Mouse (Mus musculus): Measurements from ENCODE around the gene Ikzf5. TPM values are rescaled to one million over a fixed set of nuclear protein-coding genes. Genes with fewer than 3 reads are reported as not detected.
"Not testable (repeated sequence)": the region's sequence is repeated elsewhere in the genome, so short reads cannot be mapped to it uniquely, and the experiment has no call there.

Ikzf5 gene
- polyA plus RNA-seq, 1 experiment from 2014 or later = 20.5 TPM

DNA sequence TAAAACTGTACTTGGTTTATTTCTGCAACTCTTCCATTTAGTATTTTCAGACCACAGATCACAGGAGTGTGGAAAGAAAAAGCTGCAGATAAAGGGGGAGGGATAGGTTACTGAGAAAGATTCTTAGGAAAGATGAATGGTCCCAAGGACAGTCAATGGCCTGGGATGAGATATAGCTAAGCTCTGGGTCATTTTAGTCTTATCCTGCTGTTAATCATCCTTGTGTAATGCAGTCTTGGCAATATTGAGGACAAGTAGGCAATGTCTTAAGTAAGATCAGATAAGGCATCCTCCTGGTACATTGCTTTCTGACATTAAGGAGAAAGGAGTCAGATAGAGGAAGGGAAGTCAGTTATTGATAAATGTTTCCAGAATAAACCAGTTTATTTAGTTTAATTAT lies 7.3 kb upstream of the Ikzf5 start:
- Histone ChIP-seq H3K36me3 (ENCODE audit: insufficient read depth) (0 out of 2 replicates have a peak, but pooled peaks cover 5% of the 10 kb centered on the region), H3K27me3 (ENCODE audit: insufficient read depth, low read length) (no peaks in the 10 kb centered on the region), H3K4me2 (no peak overlapping the region), H3K4me1 (ENCODE audit: insufficient read depth) (no peaks in the 10 kb centered on the region), H3K9ac (no peak overlapping the region), H3K9me3 (ENCODE audit: low read depth, low read length) (no peaks in the 10 kb centered on the region), H3K4me3 (ENCODE audit: low read depth, low read length) (no peak overlapping the region), H3K27ac (ENCODE audit: low read depth) (no peak overlapping the region)
- no peak for DNase-seq
- no peak for ATAC-seq (ENCODE audit: insufficient read depth)
- TF ChIP-seq CTCF (IDR thresholded peaks at IDR 0.05; ENCODE audit: low read depth) = no peak

DNA sequence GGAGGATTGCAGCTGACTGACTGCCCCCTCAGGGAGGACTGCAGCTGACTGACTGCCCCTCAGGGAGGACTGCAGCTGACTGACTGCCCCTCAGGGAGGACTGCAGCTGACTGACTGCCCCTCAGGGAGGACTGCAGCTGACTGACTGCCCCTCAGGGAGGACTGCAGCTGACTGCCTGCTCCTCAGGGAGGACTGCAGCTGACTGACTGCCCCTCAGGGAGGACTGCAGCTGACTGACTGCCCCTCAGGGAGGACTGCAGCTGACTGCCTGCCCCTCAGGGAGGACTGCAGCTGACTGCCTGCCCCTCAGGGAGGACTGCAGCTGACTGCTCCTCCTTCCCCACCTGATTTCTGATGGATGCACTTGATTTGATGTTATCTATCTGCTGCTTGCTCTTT lies 6.4 kb upstream of the Ikzf5 start:
- H3K4me1 ChIP-seq (ENCODE audit: insufficient read depth); DNase-seq; ATAC-seq (ENCODE audit: insufficient read depth); H3K36me3 ChIP-seq (ENCODE audit: insufficient read depth); H3K4me2 ChIP-seq; H3K9me3 ChIP-seq (ENCODE audit: low read depth, low read length); H3K27ac ChIP-seq (ENCODE audit: low read depth); H3K9ac ChIP-seq; H3K4me3 ChIP-seq (ENCODE audit: low read depth, low read length); H3K27me3 ChIP-seq (ENCODE audit: insufficient read depth, low read length): not testable (repeated sequence)

DNA sequence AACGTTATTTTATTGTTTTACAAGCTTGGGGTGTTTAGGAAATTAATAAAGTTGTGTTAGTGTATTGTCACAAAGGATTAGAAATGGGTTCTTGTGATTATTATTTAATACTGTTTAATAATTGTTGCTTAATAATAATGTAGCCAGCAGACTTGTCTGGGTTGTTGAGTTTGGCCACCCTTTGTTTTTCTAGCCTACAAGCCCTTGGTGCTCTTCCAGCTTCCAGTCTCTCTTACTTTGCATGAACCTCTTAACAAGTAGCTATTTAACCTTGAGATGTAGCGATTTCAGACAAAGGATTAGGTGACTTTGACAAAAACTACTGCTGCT lies 1.6 kb upstream of the Ikzf5 start:
- Histone ChIP-seq H3K4me3 (ENCODE audit: low read depth, low read length) (peak overlapping the region; percentile 92), H3K4me1 (ENCODE audit: insufficient read depth) (no peaks in the 10 kb centered on the region), H3K9me3 (ENCODE audit: low read depth, low read length) (no peaks in the 10 kb centered on the region), H3K9ac (no peak overlapping the region; the same call in 1 of the 2 replicates), H3K4me2 (peak overlapping the region; percentile 90), H3K36me3 (ENCODE audit: insufficient read depth) (no peaks in the 10 kb centered on the region), H3K27ac (ENCODE audit: low read depth) (peak overlapping the region; percentile 92), H3K27me3 (ENCODE audit: insufficient read depth, low read length) (no peaks in the 10 kb centered on the region)
- peak; percentile 58 for DNase-seq
- ATAC-seq (ENCODE audit: insufficient read depth) = no peak
- WGBS = 27% methylated on average over 2 of the region's 2 CpGs
- TF ChIP-seq CTCF (IDR thresholded peaks at IDR 0.05; ENCODE audit: low read depth) = no peak

DNA sequence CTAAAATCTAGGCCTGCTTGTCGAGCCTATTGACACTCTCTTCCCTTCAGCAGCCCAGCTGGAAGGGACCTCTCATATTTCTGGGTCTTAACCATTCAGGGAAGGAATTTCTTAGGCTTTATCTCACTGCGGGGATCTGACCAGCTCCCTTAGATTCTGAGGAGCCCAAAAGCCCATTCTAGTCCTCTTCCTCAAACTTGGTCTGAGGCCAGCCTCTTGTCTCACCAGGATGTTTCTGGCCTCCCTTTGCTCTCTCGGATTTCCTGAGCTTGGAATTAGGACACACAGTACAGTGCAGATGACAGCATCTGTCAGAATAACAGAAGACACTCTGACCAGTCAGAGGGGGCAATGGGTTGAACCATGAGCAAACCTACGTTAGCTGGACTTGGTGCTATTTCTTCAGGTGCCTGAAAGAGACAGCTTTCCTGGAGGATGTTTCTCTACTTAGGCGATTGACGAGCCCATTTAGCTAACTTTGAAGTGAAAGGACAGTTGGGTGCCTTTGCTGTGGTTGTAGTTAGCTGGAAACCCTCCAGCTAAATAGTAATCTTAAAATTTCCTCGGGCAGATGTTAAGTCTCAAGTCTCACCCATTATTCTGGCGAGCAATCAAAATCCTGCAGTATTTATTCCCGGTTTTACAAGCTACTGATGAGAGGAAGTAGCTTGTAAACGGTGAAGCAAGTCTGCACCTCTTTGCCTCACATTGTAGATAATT lies 1.1 kb upstream of the Ikzf5 start:
- Histone ChIP-seq H3K9me3 (ENCODE audit: low read depth, low read length) (no peaks in the 10 kb centered on the region), H3K4me3 (ENCODE audit: low read depth, low read length) (peak overlapping the region; percentile 92), H3K4me1 (ENCODE audit: insufficient read depth) (no peaks in the 10 kb centered on the region), H3K27ac (ENCODE audit: low read depth) (peak overlapping the region; percentile 92), H3K36me3 (ENCODE audit: insufficient read depth) (no peaks in the 10 kb centered on the region), H3K4me2 (peak overlapping the region; percentile 90), H3K9ac (peak overlapping the region; percentile 91), H3K27me3 (ENCODE audit: insufficient read depth, low read length) (no peaks in the 10 kb centered on the region)
- DNase-seq (peak; percentile 95), ATAC-seq (ENCODE audit: insufficient read depth) (peak; percentile 45)
- WGBS = 21% methylated on average over 10 of the region's 10 CpGs
- TF ChIP-seq CTCF (IDR thresholded peaks at IDR 0.05; ENCODE audit: low read depth) = no peak

DNA sequence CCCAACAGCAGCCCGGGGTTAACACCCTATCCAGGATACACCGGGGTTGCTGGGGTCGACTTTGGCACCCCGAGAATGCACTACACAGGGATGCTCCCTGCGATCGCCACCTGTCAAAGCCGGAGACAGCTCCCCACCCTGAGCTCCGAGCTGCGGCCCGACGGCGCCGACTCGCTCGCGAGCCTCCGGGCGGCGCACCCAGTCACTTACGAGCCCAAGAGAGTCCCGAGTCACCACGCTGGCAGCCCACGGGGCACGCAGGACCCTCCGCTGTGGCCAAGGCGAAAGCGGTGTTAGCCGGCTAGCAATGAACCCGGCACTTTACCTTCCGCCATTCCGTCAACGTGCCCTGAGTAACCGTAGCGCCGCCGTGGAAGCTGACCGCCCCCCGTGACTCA lies 334 bp downstream of the Ikzf5 start:
- H3K27me3 ChIP-seq (ENCODE audit: insufficient read depth, low read length) = no peaks in the 10 kb centered on the region
- no peaks in the 10 kb centered on the region for H3K36me3 ChIP-seq (ENCODE audit: insufficient read depth)
- H3K4me3 ChIP-seq (ENCODE audit: low read depth, low read length) = peak overlapping the region; percentile 92
- under 1% methylated on average over 38 of the region's 38 CpGs for WGBS
- no peaks in the 10 kb centered on the region for H3K9me3 ChIP-seq (ENCODE audit: low read depth, low read length)
- peak overlapping the region; percentile 92 for H3K27ac ChIP-seq (ENCODE audit: low read depth)
- TF ChIP-seq CTCF (IDR thresholded peaks at IDR 0.05; ENCODE audit: low read depth) = no peak
- DNase-seq = peak; percentile 40
- peak overlapping the region; percentile 91 for H3K9ac ChIP-seq
- no peaks in the 10 kb centered on the region for H3K4me1 ChIP-seq (ENCODE audit: insufficient read depth)
- ATAC-seq (ENCODE audit: insufficient read depth) = peak; percentile 53
- peak overlapping the region; percentile 90 for H3K4me2 ChIP-seq

DNA sequence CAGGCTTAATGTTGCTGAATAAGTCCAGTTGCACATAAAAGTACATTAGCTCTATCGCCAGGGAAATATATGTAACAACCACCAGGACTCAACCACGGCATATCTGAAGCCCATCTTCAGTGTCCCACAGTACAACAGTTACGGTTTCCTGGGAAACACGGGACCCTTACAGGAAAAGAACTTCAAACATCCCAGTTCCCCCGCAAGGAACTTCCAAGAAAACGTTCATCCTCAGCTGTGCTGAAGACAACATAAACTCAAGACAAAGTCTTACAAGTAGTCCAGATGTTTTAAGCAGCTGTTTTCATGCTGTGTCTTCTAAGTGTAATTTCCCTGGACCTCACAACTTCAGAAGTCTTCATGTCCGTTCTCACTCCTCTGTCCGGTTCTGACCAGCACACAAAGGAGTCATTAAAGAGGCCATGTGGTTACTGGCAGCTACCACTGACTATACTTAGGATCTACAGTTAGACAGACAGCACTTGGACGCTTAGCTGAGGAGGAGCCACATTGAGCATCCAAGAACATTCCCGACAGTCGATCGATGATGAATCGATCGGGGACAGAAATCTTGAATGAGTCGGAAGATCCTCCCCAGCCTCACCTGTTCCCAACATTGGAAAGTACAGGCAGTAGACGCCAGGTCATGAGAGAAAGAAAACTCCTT lies 867 bp downstream of the Ikzf5 start:
- no peak for ATAC-seq (ENCODE audit: insufficient read depth)
- peak overlapping the region; percentile 92; the same call in 1 of the 2 replicates for H3K27ac ChIP-seq (ENCODE audit: low read depth)
- H3K9ac ChIP-seq = peak overlapping the region; percentile 91
- no peaks in the 10 kb centered on the region for H3K9me3 ChIP-seq (ENCODE audit: low read depth, low read length)
- H3K4me3 ChIP-seq (ENCODE audit: low read depth, low read length) = peak overlapping the region; percentile 92
- no peak for TF ChIP-seq CTCF (IDR thresholded peaks at IDR 0.05; ENCODE audit: low read depth)
- peak overlapping the region; percentile 90 for H3K4me2 ChIP-seq
- no peaks in the 10 kb centered on the region for H3K4me1 ChIP-seq (ENCODE audit: insufficient read depth)
- 3% methylated on average over 16 of the region's 16 CpGs for WGBS
- peak; percentile 50 for DNase-seq
- no peaks in the 10 kb centered on the region for H3K36me3 ChIP-seq (ENCODE audit: insufficient read depth)
- no peaks in the 10 kb centered on the region for H3K27me3 ChIP-seq (ENCODE audit: insufficient read depth, low read length)

DNA sequence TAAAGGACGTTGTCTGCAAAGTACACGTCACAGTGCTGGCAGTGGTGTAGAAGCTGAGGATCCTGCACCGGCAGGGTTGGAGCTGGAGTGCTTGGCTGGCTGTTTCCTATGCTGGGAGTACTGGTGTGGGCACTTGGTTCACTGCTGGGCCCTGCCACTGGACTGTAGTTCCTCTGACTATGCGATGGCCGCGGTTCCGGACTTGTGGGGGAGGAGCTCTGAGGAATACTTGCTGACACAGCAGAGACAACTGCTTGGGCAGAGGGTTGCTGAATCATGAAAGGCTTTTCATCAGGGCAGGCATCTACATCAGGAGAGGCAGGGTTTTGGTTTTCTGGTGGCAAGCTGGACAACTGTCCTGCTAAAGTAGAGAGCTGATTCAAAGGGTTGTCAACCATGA lies 18.6 kb downstream of the Ikzf5 start:
- H3K27me3 ChIP-seq (ENCODE audit: insufficient read depth, low read length); H3K4me1 ChIP-seq (ENCODE audit: insufficient read depth); DNase-seq; H3K9ac ChIP-seq; H3K27ac ChIP-seq (ENCODE audit: low read depth); H3K9me3 ChIP-seq (ENCODE audit: low read depth, low read length); H3K4me2 ChIP-seq; ATAC-seq (ENCODE audit: insufficient read depth); H3K4me3 ChIP-seq (ENCODE audit: low read depth, low read length): not testable (repeated sequence)
- H3K36me3 ChIP-seq (ENCODE audit: insufficient read depth) = peaks cover 45% of the 10 kb centered on the region
- WGBS = 84% methylated on average over 6 of the region's 7 CpGs
